Mouse (Mus musculus): ENCODE measurements around the gene Gm49380. TPM values are rescaled to one million over a fixed set of nuclear protein-coding genes. Genes with fewer than 3 reads are reported as not detected.

Gm49380 gene
- polyA plus RNA-seq, 1 experiment = 0.29 TPM

DNA sequence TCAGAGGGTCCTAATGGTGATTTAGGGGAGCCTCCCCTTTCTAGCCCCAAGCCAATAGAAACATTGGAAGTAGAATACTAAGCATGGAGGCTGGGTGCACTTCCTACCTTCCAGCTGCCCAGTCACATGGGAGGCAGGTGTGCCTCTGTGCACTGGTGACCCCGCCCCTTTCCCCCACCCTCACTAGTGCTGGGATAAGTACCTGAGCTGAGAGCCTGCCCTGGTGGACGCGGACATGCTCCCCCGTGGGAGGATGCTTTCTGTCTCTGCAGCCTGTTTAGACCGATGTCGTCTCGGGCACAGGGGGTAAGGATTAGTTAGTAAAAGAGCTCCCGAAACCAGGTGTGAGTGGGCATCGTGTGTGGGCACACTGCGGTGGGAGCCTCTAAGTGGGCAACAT lies 26.3 kb downstream of the Gm49380 start:
- TF ChIP-seq POLR2A (IDR thresholded peaks at IDR 0.05; ENCODE audit: borderline replicate concordance, extremely low read depth, insufficient read depth, insufficient read length, poor library complexity, severe bottlenecking) = no peak
- TF ChIP-seq CTCF (IDR thresholded peaks at IDR 0.05; ENCODE audit: borderline replicate concordance, extremely low read depth, insufficient read depth, insufficient read length) = no peak
- DNase-seq (ENCODE audit: low read depth) = no peak

- TF ChIP-seq POLR2A (IDR thresholded peaks at IDR 0.05; ENCODE audit: borderline replicate concordance, extremely low read depth, insufficient read depth, insufficient read length, poor library complexity, severe bottlenecking) = no peak
- no peak for TF ChIP-seq CTCF (IDR thresholded peaks at IDR 0.05; ENCODE audit: borderline replicate concordance, extremely low read depth, insufficient read depth, insufficient read length)
- DNase-seq (ENCODE audit: low read depth) = no peak
Measured at GRCm38 (mm10) chr9:44085741-44086665, 27.3 kb downstream of the Gm49380 start.

GRCm38 (mm10) chr9:44085276-44085675 lies 28.0 kb downstream of the Gm49380 start:
- TF ChIP-seq CTCF (IDR thresholded peaks at IDR 0.05; ENCODE audit: borderline replicate concordance, extremely low read depth, insufficient read depth, insufficient read length) (no peak), POLR2A (IDR thresholded peaks at IDR 0.05; ENCODE audit: borderline replicate concordance, extremely low read depth, insufficient read depth, insufficient read length, poor library complexity, severe bottlenecking) (no peak)
- no peak for DNase-seq (ENCODE audit: low read depth)

- TF ChIP-seq POLR2A (IDR thresholded peaks at IDR 0.05; ENCODE audit: borderline replicate concordance, extremely low read depth, insufficient read depth, insufficient read length, poor library complexity, severe bottlenecking) (peak; percentile 47; the same call in 1 of the 2 replicates), CTCF (IDR thresholded peaks at IDR 0.05; ENCODE audit: borderline replicate concordance, extremely low read depth, insufficient read depth, insufficient read length) (no peak)
- DNase-seq (ENCODE audit: low read depth) = peak; percentile 83
Measured at GRCm38 (mm10) chr9:44084659-44085229, 28.6 kb downstream of the Gm49380 start.

DNA sequence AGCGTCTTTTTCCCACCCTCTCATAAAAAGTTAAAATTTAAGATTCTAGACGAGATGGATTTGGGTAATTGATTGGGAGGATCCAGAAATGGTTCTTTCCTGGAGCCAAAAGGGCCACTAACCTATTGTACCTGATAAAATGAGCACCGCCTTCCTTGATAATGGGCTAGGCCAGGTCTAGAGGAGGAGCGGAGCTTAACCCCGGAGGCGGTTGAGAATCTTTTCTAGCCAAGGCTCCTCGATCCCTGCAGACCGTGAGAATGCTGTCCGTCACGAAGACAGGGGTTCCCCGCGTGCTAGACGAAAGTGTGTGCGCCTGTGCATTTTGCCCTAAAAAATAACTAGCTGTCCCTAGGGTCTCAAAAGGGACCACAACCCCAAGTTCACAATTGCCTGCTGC lies 29.1 kb downstream of the Gm49380 start:
- TF ChIP-seq POLR2A (IDR thresholded peaks at IDR 0.05; ENCODE audit: borderline replicate concordance, extremely low read depth, insufficient read depth, insufficient read length, poor library complexity, severe bottlenecking) (no peak), CTCF (IDR thresholded peaks at IDR 0.05; ENCODE audit: borderline replicate concordance, extremely low read depth, insufficient read depth, insufficient read length) (no peak)
- no peak for DNase-seq (ENCODE audit: low read depth)

DNA sequence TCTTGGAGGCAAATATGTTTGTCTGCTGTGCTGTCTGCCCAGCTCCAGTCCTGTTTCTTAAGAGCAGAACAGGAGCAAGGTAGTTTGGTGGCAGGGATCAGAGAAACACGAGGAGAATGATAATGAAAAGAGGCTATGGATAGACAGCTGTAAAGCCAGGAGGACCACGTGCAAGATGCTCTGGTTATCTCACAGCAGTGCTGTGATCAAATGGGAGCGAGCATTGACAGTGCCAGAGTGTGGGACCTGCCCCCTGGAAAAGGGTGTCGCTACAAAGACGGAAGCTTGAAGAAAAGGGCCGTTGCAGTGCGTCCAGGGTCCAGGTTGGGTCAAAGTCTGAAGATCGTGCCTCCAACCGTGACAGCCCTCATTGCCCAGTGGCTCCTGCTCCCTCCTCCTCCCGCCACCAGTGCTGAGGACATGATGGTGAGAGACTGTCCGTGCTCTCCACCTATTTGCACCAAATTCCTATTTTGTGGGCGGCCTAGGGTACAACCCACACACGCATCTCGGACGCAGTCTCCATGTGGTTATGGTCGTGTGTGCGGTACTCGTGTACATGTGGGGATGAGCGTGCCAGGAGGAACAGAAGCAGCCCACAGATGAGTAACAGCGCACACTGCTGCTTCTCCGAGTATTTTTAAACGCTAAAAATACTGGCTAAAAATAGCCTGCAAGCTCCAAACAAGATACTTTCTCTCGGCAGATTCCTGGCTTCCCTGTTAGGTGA lies 29.7 kb downstream of the Gm49380 start:
- TF ChIP-seq CTCF (IDR thresholded peaks at IDR 0.05; ENCODE audit: borderline replicate concordance, extremely low read depth, insufficient read depth, insufficient read length) (no peak), POLR2A (IDR thresholded peaks at IDR 0.05; ENCODE audit: borderline replicate concordance, extremely low read depth, insufficient read depth, insufficient read length, poor library complexity, severe bottlenecking) (no peak)
- peak; percentile 56 for DNase-seq (ENCODE audit: low read depth)

DNA sequence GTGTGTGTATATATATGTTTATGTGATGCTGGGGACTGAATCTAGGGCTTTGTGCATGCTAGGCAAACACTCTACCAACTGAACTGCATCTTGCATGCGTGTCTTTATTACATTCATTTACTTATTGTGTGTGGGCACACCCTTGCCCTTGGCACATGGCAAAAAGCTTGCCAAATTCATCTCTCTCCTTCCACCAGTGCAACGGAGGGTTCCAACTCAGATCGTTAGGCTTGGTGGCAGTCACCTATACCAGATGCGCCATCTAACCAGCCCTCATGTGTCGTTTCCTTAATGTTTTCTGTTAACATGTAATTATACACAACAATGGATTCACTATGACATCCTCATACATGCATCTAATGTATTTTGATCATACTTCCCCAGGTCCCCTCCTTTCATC lies 31.0 kb downstream of the Gm49380 start:
- no peak for DNase-seq (ENCODE audit: low read depth)
- TF ChIP-seq CTCF (IDR thresholded peaks at IDR 0.05; ENCODE audit: borderline replicate concordance, extremely low read depth, insufficient read depth, insufficient read length) = no peak
- TF ChIP-seq POLR2A (IDR thresholded peaks at IDR 0.05; ENCODE audit: borderline replicate concordance, extremely low read depth, insufficient read depth, insufficient read length, poor library complexity, severe bottlenecking) = no peak

GRCm38 (mm10) chr9:44081581-44081980 lies 31.7 kb downstream of the Gm49380 start:
- TF ChIP-seq POLR2A (IDR thresholded peaks at IDR 0.05; ENCODE audit: borderline replicate concordance, extremely low read depth, insufficient read depth, insufficient read length, poor library complexity, severe bottlenecking) (no peak), CTCF (IDR thresholded peaks at IDR 0.05; ENCODE audit: borderline replicate concordance, extremely low read depth, insufficient read depth, insufficient read length) (no peak)
- no peak for DNase-seq (ENCODE audit: low read depth)

DNA sequence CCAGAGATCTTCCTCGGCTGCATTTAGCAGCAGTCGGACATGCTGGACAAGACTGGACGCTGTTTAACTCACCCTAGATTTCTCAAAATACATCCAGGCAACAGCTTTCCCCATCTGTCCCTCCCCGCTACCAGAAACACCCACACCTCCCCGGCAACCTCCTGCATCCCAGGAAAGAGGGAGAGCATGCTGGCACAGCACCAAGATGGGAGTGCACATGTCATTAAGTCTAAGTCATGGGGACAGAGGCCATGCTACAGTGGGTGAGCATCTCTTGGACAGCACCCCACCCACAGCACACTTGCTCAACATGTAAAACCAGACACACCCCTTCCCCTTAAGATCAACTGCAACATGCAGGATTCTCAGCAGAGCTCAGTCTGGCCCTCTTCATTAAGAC lies 32.3 kb downstream of the Gm49380 start:
- TF ChIP-seq POLR2A (IDR thresholded peaks at IDR 0.05; ENCODE audit: borderline replicate concordance, extremely low read depth, insufficient read depth, insufficient read length, poor library complexity, severe bottlenecking) = no peak
- no peak for TF ChIP-seq CTCF (IDR thresholded peaks at IDR 0.05; ENCODE audit: borderline replicate concordance, extremely low read depth, insufficient read depth, insufficient read length)
- DNase-seq (ENCODE audit: low read depth) = no peak

DNA sequence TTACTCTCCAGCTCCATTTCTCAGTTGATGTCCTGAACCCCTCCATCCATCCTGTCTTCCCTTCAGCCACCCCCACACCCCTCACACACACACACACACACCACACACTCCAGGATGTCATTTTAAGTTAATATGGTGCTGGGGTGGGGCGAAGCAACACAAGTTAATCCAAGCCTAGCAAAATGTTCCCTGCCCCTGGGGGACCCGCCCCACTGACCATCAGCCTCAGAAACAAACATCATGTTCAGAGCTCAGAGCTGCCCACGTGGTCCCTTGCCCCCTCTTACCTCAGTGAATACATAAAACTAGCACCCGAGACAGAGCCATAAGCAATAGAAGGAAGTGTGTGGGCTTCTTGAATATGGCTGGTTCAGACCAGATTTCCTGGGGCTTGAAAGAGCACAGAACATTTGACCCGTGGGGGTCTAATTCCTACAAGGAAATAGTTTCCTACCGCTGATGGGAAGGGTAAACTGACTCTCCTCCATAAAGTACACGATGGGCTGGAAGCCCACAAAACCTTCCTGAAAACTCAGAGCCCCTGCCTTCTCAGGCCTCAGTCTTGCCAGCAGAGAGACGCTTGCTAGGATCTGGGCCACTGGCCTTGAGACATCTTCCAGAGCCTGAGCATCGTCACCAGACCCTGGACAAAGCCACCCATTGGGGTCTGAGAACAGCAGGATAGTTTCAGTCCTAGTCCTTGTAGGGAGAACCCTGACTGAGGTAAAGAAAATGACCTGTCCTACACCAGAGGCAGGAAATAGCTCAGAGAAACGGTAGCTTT lies 33.1 kb downstream of the Gm49380 start:
- DNase-seq (ENCODE audit: low read depth) = no peak
- TF ChIP-seq CTCF (IDR thresholded peaks at IDR 0.05; ENCODE audit: borderline replicate concordance, extremely low read depth, insufficient read depth, insufficient read length) (no peak), POLR2A (IDR thresholded peaks at IDR 0.05; ENCODE audit: borderline replicate concordance, extremely low read depth, insufficient read depth, insufficient read length, poor library complexity, severe bottlenecking) (no peak)
